Mouse (Mus musculus): Measurements from ENCODE around the gene Jmjd8. TPM values are rescaled to one million over a fixed set of nuclear protein-coding genes. Genes with fewer than 3 reads are reported as not detected.

The Jmjd8 gene
- total and polyA plus RNA-seq, 2 experiments: 25.6 to 75.0 TPM

- TF ChIP-seq POLR2A (IDR thresholded peaks at IDR 0.05; ENCODE audit: extremely low read depth, insufficient read depth, low read length) (no peak), CTCF (IDR thresholded peaks at IDR 0.05; ENCODE audit: low read depth, low read length) (no peak)
These were observed 44.0 kb downstream of the Jmjd8 start for GRCm38 (mm10) chr17:25872676-25873075.

GRCm38 (mm10) chr17:25873405-25874147 lies 44.9 kb downstream of the Jmjd8 start:
- H3K4me3 ChIP-seq (ENCODE audit: insufficient read depth, low read depth, low read length): no peak overlapping the region
- no peak overlapping the region for H3K27ac ChIP-seq (replicated peaks; ENCODE audit: insufficient read depth, low read depth, low read length)
- WGBS: 86% methylated on average over 11 of the region's 11 CpGs
- no peaks in the 10 kb centered on the region for H3K27me3 ChIP-seq (ENCODE audit: control insufficient read depth, insufficient read depth, low read length)
- peaks cover 7% of the 10 kb centered on the region; the same call in 1 of the 2 replicates for H3K79me2 ChIP-seq (ENCODE audit: control insufficient read depth, insufficient read depth, low read length)
- H3K36me3 ChIP-seq (ENCODE audit: control insufficient read depth, insufficient read depth, low read length): no peaks in the 10 kb centered on the region
- TF ChIP-seq POLR2A (IDR thresholded peaks at IDR 0.05; ENCODE audit: extremely low read depth, insufficient read depth, low read length) (no peak), CTCF (IDR thresholded peaks at IDR 0.05; ENCODE audit: low read depth, low read length) (no peak)
- DNase-seq (ENCODE audit: extremely low read depth, low read depth, low spot score): no peak
- H3K4me1 ChIP-seq (ENCODE audit: control insufficient read depth, insufficient read depth, low read length): peaks cover 9% of the 10 kb centered on the region
- no peak overlapping the region for H3K9ac ChIP-seq (ENCODE audit: low read depth, low read length)

More at GRCm38 (mm10) chr17:25872676-25873075, 44.0 kb downstream of the Jmjd8 start:
- Histone ChIP-seq H3K27me3 (ENCODE audit: control insufficient read depth, insufficient read depth, low read length) (no peaks in the 10 kb centered on the region), H3K79me2 (ENCODE audit: control insufficient read depth, insufficient read depth, low read length) (peaks cover 7% of the 10 kb centered on the region; the same call in 1 of the 2 replicates), H3K4me3 (ENCODE audit: insufficient read depth, low read depth, low read length) (no peak overlapping the region), H3K36me3 (ENCODE audit: control insufficient read depth, insufficient read depth, low read length) (no peaks in the 10 kb centered on the region), H3K27ac (replicated peaks; ENCODE audit: insufficient read depth, low read depth, low read length) (no peak overlapping the region), H3K4me1 (ENCODE audit: control insufficient read depth, insufficient read depth, low read length) (peaks cover 6% of the 10 kb centered on the region), H3K9ac (ENCODE audit: low read depth, low read length) (no peak overlapping the region)
- 92% methylated on average over 3 of the region's 3 CpGs for WGBS
- DNase-seq (ENCODE audit: extremely low read depth, low read depth, low spot score): no peak

- peak overlapping the region; percentile 25; the same call in 1 of the 2 replicates for H3K27ac ChIP-seq (replicated peaks; ENCODE audit: insufficient read depth, low read depth, low read length)
- H3K27me3 ChIP-seq (ENCODE audit: control insufficient read depth, insufficient read depth, low read length): no peaks in the 10 kb centered on the region
- H3K36me3 ChIP-seq (ENCODE audit: control insufficient read depth, insufficient read depth, low read length): no peaks in the 10 kb centered on the region
- peak overlapping the region; percentile 59 for H3K4me3 ChIP-seq (ENCODE audit: insufficient read depth, low read depth, low read length)
- H3K9ac ChIP-seq (ENCODE audit: low read depth, low read length): peak overlapping the region; percentile 60
- TF ChIP-seq CTCF (IDR thresholded peaks at IDR 0.05; ENCODE audit: low read depth, low read length): no peak
- TF ChIP-seq POLR2A (IDR thresholded peaks at IDR 0.05; ENCODE audit: extremely low read depth, insufficient read depth, low read length): no peak
- H3K4me1 ChIP-seq (ENCODE audit: control insufficient read depth, insufficient read depth, low read length): peaks cover 8% of the 10 kb centered on the region
- H3K79me2 ChIP-seq (ENCODE audit: control insufficient read depth, insufficient read depth, low read length): peaks cover 7% of the 10 kb centered on the region; the same call in 1 of the 2 replicates
- DNase-seq (ENCODE audit: extremely low read depth, low read depth, low spot score): no peak
- WGBS: 21% methylated on average over 14 of the region's 14 CpGs
These were observed 45.6 kb downstream of the Jmjd8 start for GRCm38 (mm10) chr17:25874148-25874720.

GRCm38 (mm10) chr17:25874721-25875170 lies 46.1 kb downstream of the Jmjd8 start, which contains the start of gene Mettl26:
TSS of gene Mettl26 (plus strand) at chr17:25875074.
- H3K4me3 ChIP-seq (ENCODE audit: insufficient read depth, low read depth, low read length): peak within 1 kb of the TSS; percentile 81
- DNase-seq (ENCODE audit: extremely low read depth, low read depth, low spot score): no peak
- no peaks in the 10 kb centered on the region for H3K27me3 ChIP-seq (ENCODE audit: control insufficient read depth, insufficient read depth, low read length)
- TF ChIP-seq CTCF (IDR thresholded peaks at IDR 0.05; ENCODE audit: low read depth, low read length) (no peak), POLR2A (IDR thresholded peaks at IDR 0.05; ENCODE audit: extremely low read depth, insufficient read depth, low read length) (no peak)
- peak within 1 kb of the TSS; percentile 91 for H3K27ac ChIP-seq (replicated peaks; ENCODE audit: insufficient read depth, low read depth, low read length)
- H3K36me3 ChIP-seq (ENCODE audit: control insufficient read depth, insufficient read depth, low read length): no peaks in the 10 kb centered on the region
- H3K79me2 ChIP-seq (ENCODE audit: control insufficient read depth, insufficient read depth, low read length): peaks cover 7% of the 10 kb centered on the region; the same call in 1 of the 2 replicates
- under 1% methylated on average over 25 of the region's 25 CpGs for WGBS
- H3K9ac ChIP-seq (ENCODE audit: low read depth, low read length): peak within 1 kb of the TSS; percentile 87
- H3K4me1 ChIP-seq (ENCODE audit: control insufficient read depth, insufficient read depth, low read length): peaks cover 8% of the 10 kb centered on the region

- under 1% methylated on average over 59 of the region's 59 CpGs for WGBS
- Histone ChIP-seq H3K4me3 (ENCODE audit: insufficient read depth, low read depth, low read length) (peak overlapping the region; percentile 81), H3K9ac (ENCODE audit: low read depth, low read length) (peak overlapping the region; percentile 87), H3K27ac (replicated peaks; ENCODE audit: insufficient read depth, low read depth, low read length) (peak overlapping the region; percentile 91), H3K4me1 (ENCODE audit: control insufficient read depth, insufficient read depth, low read length) (peaks cover 11% of the 10 kb centered on the region), H3K27me3 (ENCODE audit: control insufficient read depth, insufficient read depth, low read length) (no peaks in the 10 kb centered on the region), H3K36me3 (ENCODE audit: control insufficient read depth, insufficient read depth, low read length) (no peaks in the 10 kb centered on the region), H3K79me2 (ENCODE audit: control insufficient read depth, insufficient read depth, low read length) (peaks cover 7% of the 10 kb centered on the region; the same call in 1 of the 2 replicates)
- DNase-seq (ENCODE audit: extremely low read depth, low read depth, low spot score): peak; percentile 80
- TF ChIP-seq CTCF (IDR thresholded peaks at IDR 0.05; ENCODE audit: low read depth, low read length) (no peak; the same call in 1 of the 2 replicates), POLR2A (IDR thresholded peaks at IDR 0.05; ENCODE audit: extremely low read depth, insufficient read depth, low read length) (peak; percentile 88)
These were observed 46.8 kb downstream of the Jmjd8 start for GRCm38 (mm10) chr17:25875171-25876136.
